Comparison of ENCODE assay signal across 25 mouse cellular contexts in genomic region chr10:43152643-43153042, GRCm38 (mm10). TPM values are rescaled to one million over a fixed set of nuclear protein-coding genes. Genes with fewer than 3 reads are reported as not detected.
A peak's percentile ranks its signal among the peaks of the same experiment; 100 is the strongest.
DNase-seq lines count a peak whose midpoint lies in the region; ATAC-seq and TF ChIP-seq lines count a peak whose summit lies in the region.
"Had no signal": no experiment of that assay in that cellular context is flagged by ENCODE, and none has a peak within 500 bp of the region (broad histone marks: within the 10 kb centered on the region; RNA-seq: fewer than 3 reads in every experiment).

No protein-coding gene starts in this region.

- no peak overlapping the region for H3K4me3 ChIP-seq in embryonic facial prominence, embryonic 13.5 days
- H3K4me3 ChIP-seq in embryonic facial prominence, embryonic 10.5 days: no peak overlapping the region
- no peak overlapping the region for H3K4me3 ChIP-seq in heart, embryonic 12.5 days
- H3K4me3 ChIP-seq in lung, embryonic 14.5 days (ENCODE audit: low read depth, low read length): no peak overlapping the region
- H3K4me3 ChIP-seq: embryonic facial prominence, embryonic 15.5 days; heart, adult 2 months; heart, embryonic 10.5 days; hindbrain, embryonic 12.5 days; hindbrain, embryonic 15.5 days had no signal

- 56% methylated on average over 8 of the region's 8 CpGs for WGBS in embryonic facial prominence, embryonic 13.5 days
- WGBS in embryonic facial prominence, embryonic 10.5 days: 80% methylated on average over 8 of the region's 8 CpGs
- WGBS in heart, embryonic 12.5 days: 75% methylated on average over 8 of the region's 8 CpGs
- WGBS in lung, embryonic 14.5 days: 52% methylated on average over 8 of the region's 8 CpGs

- no peak for DNase-seq in embryonic facial prominence, embryonic 10.5 days (ENCODE audit: low spot score)
- peak; percentile 82 for DNase-seq in heart, adult 11 months
- DNase-seq in lung, embryonic 14.5 days: peak; percentile 17
- DNase-seq in lung, postnatal 14 days: no peak
- no peak for DNase-seq in adrenal gland, adult 2 months
- DNase-seq: adrenal gland, postnatal 14 days; cerebellum, adult 11 months; cerebellum, adult 2 months; cerebellum, adult 9-11 months; cerebellum, postnatal 25 days; forebrain, postnatal 0 days; gastrocnemius, postnatal 10 days; heart, adult 2 months had no signal

- H3K4me2 ChIP-seq in embryonic facial prominence, embryonic 13.5 days: no peak overlapping the region
- no peak overlapping the region for H3K4me2 ChIP-seq in heart, embryonic 12.5 days
- H3K4me2 ChIP-seq in lung, embryonic 14.5 days: no peak overlapping the region
- H3K4me2 ChIP-seq: embryonic facial prominence, embryonic 15.5 days; hindbrain, embryonic 12.5 days; hindbrain, embryonic 15.5 days had no signal

- H3K4me1 ChIP-seq in embryonic facial prominence, embryonic 13.5 days: peaks cover 38% of the 10 kb centered on the region
- H3K4me1 ChIP-seq in embryonic facial prominence, embryonic 10.5 days: peaks cover 40% of the 10 kb centered on the region
- H3K4me1 ChIP-seq in heart, embryonic 12.5 days (replicated peaks): peaks cover 14% of the 10 kb centered on the region
- H3K4me1 ChIP-seq in lung, embryonic 14.5 days (ENCODE audit: insufficient read depth): peaks cover 3% of the 10 kb centered on the region; the same call in 1 of the 2 replicates

- no peak overlapping the region for H3K9ac ChIP-seq in embryonic facial prominence, embryonic 13.5 days
- no peak overlapping the region for H3K9ac ChIP-seq in heart, embryonic 12.5 days
- no peak overlapping the region for H3K9ac ChIP-seq in lung, embryonic 14.5 days
- H3K9ac ChIP-seq: embryonic facial prominence, embryonic 15.5 days; forebrain, postnatal 0 days; hindbrain, embryonic 12.5 days; hindbrain, embryonic 15.5 days had no signal

- H3K9me3 ChIP-seq in embryonic facial prominence, embryonic 13.5 days: no peaks in the 10 kb centered on the region
- H3K9me3 ChIP-seq in embryonic facial prominence, embryonic 10.5 days: no peaks in the 10 kb centered on the region
- no peaks in the 10 kb centered on the region for H3K9me3 ChIP-seq in heart, embryonic 12.5 days (replicated peaks)
- H3K9me3 ChIP-seq in lung, embryonic 14.5 days (ENCODE audit: low read depth, low read length): no peaks in the 10 kb centered on the region
- H3K9me3 ChIP-seq: embryonic facial prominence, embryonic 15.5 days; G1E; heart, embryonic 10.5 days; hindbrain, embryonic 12.5 days; hindbrain, embryonic 15.5 days had no signal

- 0 out of 2 replicates have a peak overlapping the region, but pooled peaks have one; percentile 4 for H3K27ac ChIP-seq in embryonic facial prominence, embryonic 13.5 days
- no peak overlapping the region for H3K27ac ChIP-seq in embryonic facial prominence, embryonic 10.5 days (replicated peaks)
- H3K27ac ChIP-seq in heart, embryonic 12.5 days (ENCODE audit: poor library complexity, severe bottlenecking): no peak overlapping the region
- H3K27ac ChIP-seq in lung, embryonic 14.5 days (ENCODE audit: low read depth): no peak overlapping the region
- H3K27ac ChIP-seq: embryonic facial prominence, embryonic 15.5 days; heart, adult 2 months; heart, embryonic 10.5 days; hindbrain, embryonic 12.5 days; hindbrain, embryonic 15.5 days had no signal

- ATAC-seq in embryonic facial prominence, embryonic 13.5 days (ENCODE audit: insufficient number of reproducible peaks, insufficient read depth, low FRiP score, low TSS enrichment, low read depth): no peak
- ATAC-seq in heart, embryonic 12.5 days (ENCODE audit: insufficient number of reproducible peaks, low FRiP score): no peak
- no peak for ATAC-seq in lung, embryonic 14.5 days (ENCODE audit: insufficient read depth)
- ATAC-seq: forebrain, embryonic 14.5 days; forebrain, postnatal 0 days; Patski had no signal

- peaks cover 7% of the 10 kb centered on the region; the same call in 1 of the 2 replicates for H3K36me3 ChIP-seq in embryonic facial prominence, embryonic 13.5 days
- peaks cover 25% of the 10 kb centered on the region for H3K36me3 ChIP-seq in embryonic facial prominence, embryonic 10.5 days (replicated peaks)
- H3K36me3 ChIP-seq in heart, embryonic 12.5 days: no peaks in the 10 kb centered on the region
- no peaks in the 10 kb centered on the region for H3K36me3 ChIP-seq in lung, embryonic 14.5 days (ENCODE audit: insufficient read depth)
- H3K36me3 ChIP-seq: embryonic facial prominence, embryonic 15.5 days; G1E had no signal

- TF ChIP-seq CTCF in lung, embryonic 14.5 days (IDR thresholded peaks at IDR 0.05; ENCODE audit: low read depth): no peak

- H3K27me3 ChIP-seq in embryonic facial prominence, embryonic 13.5 days: no peaks in the 10 kb centered on the region
- no peaks in the 10 kb centered on the region for H3K27me3 ChIP-seq in embryonic facial prominence, embryonic 10.5 days (replicated peaks; ENCODE audit: low read depth, poor library complexity, severe bottlenecking)
- no peaks in the 10 kb centered on the region for H3K27me3 ChIP-seq in heart, embryonic 12.5 days (replicated peaks)
- no peaks in the 10 kb centered on the region for H3K27me3 ChIP-seq in lung, embryonic 14.5 days (ENCODE audit: insufficient read depth, low read length)
- H3K27me3 ChIP-seq: CH12.LX; embryonic facial prominence, embryonic 15.5 days; hindbrain, embryonic 12.5 days; hindbrain, embryonic 15.5 days; Patski had no signal

RNA-seq across cellular contexts. Expression of gene Sobp, which starts 21.7 kb away (rescaled TPM):
- 5.4 and 5.6 TPM in 2 replicates for polyA plus RNA-seq in embryonic facial prominence, embryonic 13.5 days (2015; fragmentation: Nextera tagmentation; extraction: Ambion mirVana)
- polyA plus RNA-seq in embryonic facial prominence, embryonic 10.5 days (2016; fragmentation: Nextera tagmentation; extraction: Ambion mirVana): 3.1 and 3.2 TPM in 2 replicates
- 2.8 and 3.1 TPM in 2 replicates for polyA plus RNA-seq in heart, embryonic 12.5 days (2016; fragmentation: Nextera tagmentation; extraction: Ambion mirVana)
- 0.46 and 0.66 TPM in 2 replicates for polyA plus RNA-seq in lung, embryonic 14.5 days (2014; fragmentation: Nextera tagmentation; extraction: Ambion mirVana)
- 1 to 10 TPM; 4.9 to 5.1 TPM for total RNA-seq in adrenal gland, adult 2 months (2021)
- 5.1 and 5.4 TPM in 2 replicates for polyA plus RNA-seq in adrenal gland, adult 2 months (2012; rRNA removed)
- total RNA-seq: common myeloid progenitor, adult 5-6 weeks; hematopoietic stem cell, adult 5-6 weeks had no signal
- polyA plus RNA-seq: G1E had no signal

RNA-seq across cellular contexts. Expression of gene 9030612E09Rik, which starts 21.9 kb away (rescaled TPM):
- polyA plus RNA-seq in embryonic facial prominence, embryonic 13.5 days (2015; fragmentation: Nextera tagmentation; extraction: Ambion mirVana): 2.3 and 2.4 TPM in 2 replicates
- 0.80 and 1.4 TPM in 2 replicates for polyA plus RNA-seq in embryonic facial prominence, embryonic 10.5 days (2016; fragmentation: Nextera tagmentation; extraction: Ambion mirVana)
- polyA plus RNA-seq in heart, embryonic 12.5 days (2016; fragmentation: Nextera tagmentation; extraction: Ambion mirVana): 0.23 and 0.45 TPM in 2 replicates
- 0.30 TPM in 1 of 2 replicates, not detected in the other for polyA plus RNA-seq in lung, embryonic 14.5 days (2014; fragmentation: Nextera tagmentation; extraction: Ambion mirVana)
- under 1 TPM; 0.26 to 0.35 TPM for total RNA-seq in adrenal gland, adult 2 months (2021)
- polyA plus RNA-seq in adrenal gland, adult 2 months (2012; rRNA removed): 0.51 and 0.73 TPM in 2 replicates
- total RNA-seq: adrenal gland, postnatal 14 days; common myeloid progenitor, adult 5-6 weeks; G1E; hematopoietic stem cell, adult 5-6 weeks had no signal
- polyA plus RNA-seq: G1E had no signal

Comparison
In these comparisons a context has a peak if more than half of its experiments do, and no peak if none do; other contexts are left out.
1. DNase-seq: peak in heart, adult 11 months (single experiment) and lung, embryonic 14.5 days (single experiment); none in embryonic facial prominence, embryonic 10.5 days (single experiment), lung, postnatal 14 days (single experiment) and adrenal gland, adult 2 months (single experiment).